Mouse (Mus musculus): Measurements from ENCODE around the gene Ctsh. TPM values are rescaled to one million over a fixed set of nuclear protein-coding genes. Genes with fewer than 3 reads are reported as not detected.

Ctsh gene
- polyA plus RNA-seq, 1 experiment: 16.3 TPM

GRCm38 (mm10) chr9:90021442-90021841 is 32.5 kb upstream of the Ctsh start:
- DNase-seq: no peak
- Histone ChIP-seq H3K27me3 (ENCODE audit: control insufficient read depth, insufficient read depth, low read length) (no peaks in the 10 kb centered on the region), H3K4me1 (ENCODE audit: control insufficient read depth, insufficient read depth, low read length) (no peaks in the 10 kb centered on the region), H3K4me3 (replicated peaks; ENCODE audit: insufficient read depth, low read depth, low read length) (no peak overlapping the region), H3K27ac (ENCODE audit: insufficient read depth, low read length) (no peak overlapping the region)
- TF ChIP-seq POLR2A (IDR thresholded peaks at IDR 0.05; ENCODE audit: borderline replicate concordance, insufficient read depth, low read length): no peak
- WGBS: 89% methylated on average over 4 of the region's 4 CpGs

- peak; percentile 30; the same call in 1 of the 2 replicates for TF ChIP-seq CTCF (IDR thresholded peaks at IDR 0.05; ENCODE audit: borderline replicate concordance, insufficient read depth, low read depth, low read length)
- TF ChIP-seq POLR2A (IDR thresholded peaks at IDR 0.05; ENCODE audit: borderline replicate concordance, insufficient read depth, low read length): no peak
- Histone ChIP-seq H3K4me1 (ENCODE audit: control insufficient read depth, insufficient read depth, low read length) (no peaks in the 10 kb centered on the region), H3K27me3 (ENCODE audit: control insufficient read depth, insufficient read depth, low read length) (no peaks in the 10 kb centered on the region), H3K27ac (ENCODE audit: insufficient read depth, low read length) (no peak overlapping the region), H3K4me3 (replicated peaks; ENCODE audit: insufficient read depth, low read depth, low read length) (no peak overlapping the region)
- DNase-seq: no peak
- 94% methylated on average over 6 of the region's 6 CpGs for WGBS
Observed at GRCm38 (mm10) chr9:90027709-90028108, 26.2 kb upstream of the Ctsh start.

GRCm38 (mm10) chr9:90033922-90034321 is 20.0 kb upstream of the Ctsh start:
- no peak for DNase-seq
- TF ChIP-seq CTCF (IDR thresholded peaks at IDR 0.05; ENCODE audit: borderline replicate concordance, insufficient read depth, low read depth, low read length): no peak
- TF ChIP-seq POLR2A (IDR thresholded peaks at IDR 0.05; ENCODE audit: borderline replicate concordance, insufficient read depth, low read length): no peak

GRCm38 (mm10) chr9:90035168-90035567 is 18.8 kb upstream of the Ctsh start:
- TF ChIP-seq POLR2A (IDR thresholded peaks at IDR 0.05; ENCODE audit: borderline replicate concordance, insufficient read depth, low read length) (no peak), CTCF (IDR thresholded peaks at IDR 0.05; ENCODE audit: borderline replicate concordance, insufficient read depth, low read depth, low read length) (no peak)
- no peaks in the 10 kb centered on the region for H3K4me1 ChIP-seq (ENCODE audit: control insufficient read depth, insufficient read depth, low read length)

More at GRCm38 (mm10) chr9:90033922-90034321, 20.0 kb upstream of the Ctsh start:
- Histone ChIP-seq H3K27ac (ENCODE audit: insufficient read depth, low read length) (no peak overlapping the region), H3K27me3 (ENCODE audit: control insufficient read depth, insufficient read depth, low read length) (no peaks in the 10 kb centered on the region), H3K4me1 (ENCODE audit: control insufficient read depth, insufficient read depth, low read length) (no peaks in the 10 kb centered on the region), H3K4me3 (replicated peaks; ENCODE audit: insufficient read depth, low read depth, low read length) (no peak overlapping the region)
- 75% methylated on average over 4 of the region's 4 CpGs for whole genome bisulfite sequencing

GRCm38 (mm10) chr9:90035794-90036193 is 18.2 kb upstream of the Ctsh start:
- H3K27me3 ChIP-seq (ENCODE audit: control insufficient read depth, insufficient read depth, low read length): no peaks in the 10 kb centered on the region
- DNase-seq: no peak
- no peak overlapping the region for H3K4me3 ChIP-seq (replicated peaks; ENCODE audit: insufficient read depth, low read depth, low read length)
- H3K4me1 ChIP-seq (ENCODE audit: control insufficient read depth, insufficient read depth, low read length): no peaks in the 10 kb centered on the region
- no peak overlapping the region for H3K27ac ChIP-seq (ENCODE audit: insufficient read depth, low read length)
- WGBS: 95% methylated on average over 3 of the region's 3 CpGs
- TF ChIP-seq CTCF (IDR thresholded peaks at IDR 0.05; ENCODE audit: borderline replicate concordance, insufficient read depth, low read depth, low read length) (no peak), POLR2A (IDR thresholded peaks at IDR 0.05; ENCODE audit: borderline replicate concordance, insufficient read depth, low read length) (no peak)

More at GRCm38 (mm10) chr9:90035168-90035567, 18.8 kb upstream of the Ctsh start:
- WGBS: 80% methylated on average over 2 of the region's 2 CpGs
- no peak overlapping the region for H3K4me3 ChIP-seq (replicated peaks; ENCODE audit: insufficient read depth, low read depth, low read length)
- H3K27me3 ChIP-seq (ENCODE audit: control insufficient read depth, insufficient read depth, low read length): no peaks in the 10 kb centered on the region
- no peak overlapping the region for H3K27ac ChIP-seq (ENCODE audit: insufficient read depth, low read length)
- DNase-seq: no peak

GRCm38 (mm10) chr9:90036313-90036712 is 17.6 kb upstream of the Ctsh start:
- 81% methylated on average over 4 of the region's 4 CpGs for WGBS
- no peak for DNase-seq

GRCm38 (mm10) chr9:90038535-90038934 is 15.4 kb upstream of the Ctsh start:
- WGBS: 57% methylated on average over 4 of the region's 4 CpGs
- no peaks in the 10 kb centered on the region for H3K4me1 ChIP-seq (ENCODE audit: control insufficient read depth, insufficient read depth, low read length)
- no peaks in the 10 kb centered on the region for H3K27me3 ChIP-seq (ENCODE audit: control insufficient read depth, insufficient read depth, low read length)
- no peak overlapping the region for H3K4me3 ChIP-seq (replicated peaks; ENCODE audit: insufficient read depth, low read depth, low read length)
- no peak for TF ChIP-seq CTCF (IDR thresholded peaks at IDR 0.05; ENCODE audit: borderline replicate concordance, insufficient read depth, low read depth, low read length)
- no peak for TF ChIP-seq POLR2A (IDR thresholded peaks at IDR 0.05; ENCODE audit: borderline replicate concordance, insufficient read depth, low read length)
- no peak for DNase-seq
- no peak overlapping the region for H3K27ac ChIP-seq (ENCODE audit: insufficient read depth, low read length)

More at GRCm38 (mm10) chr9:90036313-90036712, 17.6 kb upstream of the Ctsh start:
- Histone ChIP-seq H3K4me1 (ENCODE audit: control insufficient read depth, insufficient read depth, low read length) (no peaks in the 10 kb centered on the region), H3K27ac (ENCODE audit: insufficient read depth, low read length) (no peak overlapping the region), H3K27me3 (ENCODE audit: control insufficient read depth, insufficient read depth, low read length) (no peaks in the 10 kb centered on the region), H3K4me3 (replicated peaks; ENCODE audit: insufficient read depth, low read depth, low read length) (no peak overlapping the region)
- no peak for TF ChIP-seq POLR2A (IDR thresholded peaks at IDR 0.05; ENCODE audit: borderline replicate concordance, insufficient read depth, low read length)
- TF ChIP-seq CTCF (IDR thresholded peaks at IDR 0.05; ENCODE audit: borderline replicate concordance, insufficient read depth, low read depth, low read length): no peak

GRCm38 (mm10) chr9:90040916-90041315 is 13.0 kb upstream of the Ctsh start:
- H3K27ac ChIP-seq (ENCODE audit: insufficient read depth, low read length): no peak overlapping the region
- WGBS: 94% methylated on average over 2 of the region's 2 CpGs
- no peak for TF ChIP-seq POLR2A (IDR thresholded peaks at IDR 0.05; ENCODE audit: borderline replicate concordance, insufficient read depth, low read length)
- no peak for TF ChIP-seq CTCF (IDR thresholded peaks at IDR 0.05; ENCODE audit: borderline replicate concordance, insufficient read depth, low read depth, low read length)
- no peaks in the 10 kb centered on the region for H3K27me3 ChIP-seq (ENCODE audit: control insufficient read depth, insufficient read depth, low read length)
- H3K4me1 ChIP-seq (ENCODE audit: control insufficient read depth, insufficient read depth, low read length): no peaks in the 10 kb centered on the region
- DNase-seq: no peak
- no peak overlapping the region for H3K4me3 ChIP-seq (replicated peaks; ENCODE audit: insufficient read depth, low read depth, low read length)
